ENCODE assay signal across 11 mouse cellular contexts in the genomic region with DNA sequence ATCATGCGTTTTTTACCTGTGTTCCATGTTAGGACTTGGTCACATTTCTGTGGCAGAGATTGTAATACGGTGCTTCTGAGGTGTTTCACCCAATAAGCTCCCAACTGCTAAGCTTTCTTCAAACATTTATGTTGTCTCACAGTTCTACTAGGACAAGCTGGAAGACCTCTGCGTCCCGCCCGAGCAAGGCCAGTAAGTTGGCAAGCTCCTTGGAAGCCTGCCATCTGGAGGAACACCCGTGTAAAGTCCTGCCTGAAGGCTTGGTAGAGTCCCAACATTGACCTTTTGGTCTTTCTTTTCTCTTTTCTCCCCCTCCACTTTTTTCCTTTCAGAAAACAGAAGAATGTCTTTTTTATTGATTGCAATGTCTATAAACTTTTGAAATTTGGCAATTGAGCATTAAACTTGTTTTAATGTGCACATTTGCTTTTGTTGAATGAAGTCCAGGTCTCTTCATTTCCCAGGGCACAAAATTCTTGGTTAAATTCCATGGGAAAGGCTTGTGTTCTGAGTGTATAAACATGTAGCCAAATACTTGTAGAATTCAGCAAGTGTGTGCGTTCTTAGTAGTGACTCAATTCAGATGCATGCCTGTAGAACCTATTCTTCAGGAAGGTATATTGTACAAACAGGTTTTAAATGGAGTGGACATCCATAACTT.
A peak's percentile ranks its signal among the peaks of the same experiment; 100 is the strongest.
DNase-seq lines count a peak whose midpoint lies in the region; ATAC-seq and TF ChIP-seq lines count a peak whose summit lies in the region.
"Had no signal": no experiment of that assay in that cellular context is flagged by ENCODE, and none has a peak within 500 bp of the region (broad histone marks: within the 10 kb centered on the region; RNA-seq: fewer than 3 reads in every experiment).

No protein-coding gene starts in this region.

- H3K27me3 ChIP-seq in limb, embryonic 14.5 days (ENCODE audit: control insufficient read depth, insufficient read depth, low read length): no peaks in the 10 kb centered on the region
- no peaks in the 10 kb centered on the region for H3K27me3 ChIP-seq in limb, embryonic 10.5 days (ENCODE audit: low read depth, poor library complexity, severe bottlenecking)
- no peaks in the 10 kb centered on the region for H3K27me3 ChIP-seq in hindbrain, embryonic 12.5 days
- H3K27me3 ChIP-seq in forebrain, embryonic 14.5 days (replicated peaks; ENCODE audit: control insufficient read depth, insufficient read depth, low read length): no peaks in the 10 kb centered on the region
- H3K27me3 ChIP-seq: embryonic facial prominence, embryonic 15.5 days; limb, embryonic 13.5 days; Patski had no signal

- H3K36me3 ChIP-seq in limb, embryonic 14.5 days (ENCODE audit: control insufficient read depth, insufficient read depth, low read length): no peaks in the 10 kb centered on the region
- H3K36me3 ChIP-seq in limb, embryonic 10.5 days: no peaks in the 10 kb centered on the region
- H3K36me3 ChIP-seq in hindbrain, embryonic 12.5 days: no peaks in the 10 kb centered on the region
- H3K36me3 ChIP-seq in forebrain, embryonic 14.5 days (ENCODE audit: control insufficient read depth, insufficient read depth, low read length): no peaks in the 10 kb centered on the region
- H3K36me3 ChIP-seq: embryonic facial prominence, embryonic 15.5 days; limb, embryonic 13.5 days had no signal

- no peak overlapping the region for H3K9ac ChIP-seq in limb, embryonic 14.5 days (ENCODE audit: low read depth, low read length, severe bottlenecking)
- no peak overlapping the region for H3K9ac ChIP-seq in hindbrain, embryonic 12.5 days
- H3K9ac ChIP-seq in forebrain, embryonic 14.5 days (ENCODE audit: low read length): no peak overlapping the region
- H3K9ac ChIP-seq: embryonic facial prominence, embryonic 15.5 days; limb, embryonic 13.5 days had no signal

- no peak overlapping the region; the same call in 1 of the 2 replicates for H3K27ac ChIP-seq in limb, embryonic 14.5 days (replicated peaks; ENCODE audit: low read depth, low read length)
- no peak overlapping the region for H3K27ac ChIP-seq in limb, embryonic 10.5 days
- H3K27ac ChIP-seq in hindbrain, embryonic 12.5 days: no peak overlapping the region
- no peak overlapping the region for H3K27ac ChIP-seq in forebrain, embryonic 14.5 days (ENCODE audit: low read depth, low read length)
- H3K27ac ChIP-seq: embryonic facial prominence, embryonic 15.5 days; limb, embryonic 13.5 days had no signal

- H3K9me3 ChIP-seq in limb, embryonic 14.5 days (ENCODE audit: control insufficient read depth, low read length): no peaks in the 10 kb centered on the region
- H3K9me3 ChIP-seq in limb, embryonic 10.5 days (replicated peaks): no peaks in the 10 kb centered on the region
- H3K9me3 ChIP-seq in hindbrain, embryonic 12.5 days (replicated peaks): no peaks in the 10 kb centered on the region
- H3K9me3 ChIP-seq in forebrain, embryonic 14.5 days (replicated peaks; ENCODE audit: control insufficient read depth, low read length): no peaks in the 10 kb centered on the region
- H3K9me3 ChIP-seq: embryonic facial prominence, embryonic 15.5 days; limb, embryonic 13.5 days had no signal

- peak; percentile 12 for DNase-seq in limb, embryonic 14.5 days (ENCODE audit: low spot score)
- DNase-seq in limb, embryonic 10.5 days (ENCODE audit: low spot score): no peak
- DNase-seq in cerebellum, adult 11-12 months: peak; percentile 72
- DNase-seq in heart, postnatal 10 days: peak; percentile 78 to 80
- DNase-seq in lung, postnatal 14 days: peak; percentile 74
- DNase-seq in forebrain, embryonic 14.5 days (ENCODE audit: low spot score): no peak

- H3K4me1 ChIP-seq in limb, embryonic 14.5 days (ENCODE audit: control insufficient read depth, insufficient read depth, low read length): no peaks in the 10 kb centered on the region; the same call in 1 of the 2 replicates
- no peaks in the 10 kb centered on the region for H3K4me1 ChIP-seq in limb, embryonic 10.5 days
- H3K4me1 ChIP-seq in hindbrain, embryonic 12.5 days: no peaks in the 10 kb centered on the region
- H3K4me1 ChIP-seq in forebrain, embryonic 14.5 days (ENCODE audit: control insufficient read depth, insufficient read depth, low read length): no peaks in the 10 kb centered on the region
- H3K4me1 ChIP-seq: embryonic facial prominence, embryonic 15.5 days; limb, embryonic 13.5 days had no signal

- H3K4me2 ChIP-seq in limb, embryonic 14.5 days (replicated peaks; ENCODE audit: low read depth, low read length, severe bottlenecking): no peak overlapping the region
- H3K4me2 ChIP-seq in hindbrain, embryonic 12.5 days (replicated peaks): no peak overlapping the region
- no peak overlapping the region for H3K4me2 ChIP-seq in forebrain, embryonic 14.5 days (ENCODE audit: low read length)
- H3K4me2 ChIP-seq: embryonic facial prominence, embryonic 15.5 days; limb, embryonic 13.5 days had no signal

- no peak for ATAC-seq in limb, embryonic 14.5 days (ENCODE audit: low FRiP score, low read depth)
- ATAC-seq in hindbrain, embryonic 12.5 days (ENCODE audit: low FRiP score): no peak
- no peak for ATAC-seq in inflammation-experienced regulatory T-cells, adult 6 months
- no peak for ATAC-seq in forebrain, embryonic 14.5 days
- ATAC-seq: Patski had no signal

- no peak overlapping the region for H3K4me3 ChIP-seq in limb, embryonic 14.5 days (replicated peaks; ENCODE audit: low read length)
- no peak overlapping the region for H3K4me3 ChIP-seq in limb, embryonic 10.5 days
- no peak overlapping the region for H3K4me3 ChIP-seq in hindbrain, embryonic 12.5 days
- no peak overlapping the region for H3K4me3 ChIP-seq in forebrain, embryonic 14.5 days (ENCODE audit: low read depth, low read length)
- H3K4me3 ChIP-seq: embryonic facial prominence, embryonic 15.5 days; limb, embryonic 13.5 days had no signal

- WGBS in limb, embryonic 14.5 days: 70% methylated on average over 7 of the region's 7 CpGs
- 88% methylated on average over 7 of the region's 7 CpGs for WGBS in limb, embryonic 10.5 days
- 83% methylated on average over 7 of the region's 7 CpGs for WGBS in hindbrain, embryonic 12.5 days
- WGBS in forebrain, embryonic 14.5 days: 84% methylated on average over 7 of the region's 7 CpGs

- intact Hi-C loops in heart, postnatal 10 days (cut with DNase I): no loop called here

- no peak for TF ChIP-seq POLR2A in limb, embryonic 14.5 days (IDR thresholded peaks at IDR 0.05; ENCODE audit: borderline replicate concordance, extremely low read depth, insufficient read depth, insufficient read length)

Comparison
In these comparisons a context has a peak if more than half of its experiments do, and no peak if none do; other contexts are left out.
1. DNase-seq: peak in limb, embryonic 14.5 days (single experiment), cerebellum, adult 11-12 months (single experiment), heart, postnatal 10 days (2 of 2) and lung, postnatal 14 days (single experiment); none in limb, embryonic 10.5 days (single experiment) and forebrain, embryonic 14.5 days (single experiment).